Mouse (Mus musculus): ENCODE data around the gene Arhgap17. TPM values are rescaled to one million over a fixed set of nuclear protein-coding genes. Genes with fewer than 3 reads are reported as not detected.

Gene Arhgap17
- total RNA-seq (2015; ENCODE audit: low replicate concordance): 32.8 and 34.0 TPM in 2 replicates
- total RNA-seq (2017; ENCODE audit: low replicate concordance): 11.4 and 15.7 TPM in 2 replicates

DNA sequence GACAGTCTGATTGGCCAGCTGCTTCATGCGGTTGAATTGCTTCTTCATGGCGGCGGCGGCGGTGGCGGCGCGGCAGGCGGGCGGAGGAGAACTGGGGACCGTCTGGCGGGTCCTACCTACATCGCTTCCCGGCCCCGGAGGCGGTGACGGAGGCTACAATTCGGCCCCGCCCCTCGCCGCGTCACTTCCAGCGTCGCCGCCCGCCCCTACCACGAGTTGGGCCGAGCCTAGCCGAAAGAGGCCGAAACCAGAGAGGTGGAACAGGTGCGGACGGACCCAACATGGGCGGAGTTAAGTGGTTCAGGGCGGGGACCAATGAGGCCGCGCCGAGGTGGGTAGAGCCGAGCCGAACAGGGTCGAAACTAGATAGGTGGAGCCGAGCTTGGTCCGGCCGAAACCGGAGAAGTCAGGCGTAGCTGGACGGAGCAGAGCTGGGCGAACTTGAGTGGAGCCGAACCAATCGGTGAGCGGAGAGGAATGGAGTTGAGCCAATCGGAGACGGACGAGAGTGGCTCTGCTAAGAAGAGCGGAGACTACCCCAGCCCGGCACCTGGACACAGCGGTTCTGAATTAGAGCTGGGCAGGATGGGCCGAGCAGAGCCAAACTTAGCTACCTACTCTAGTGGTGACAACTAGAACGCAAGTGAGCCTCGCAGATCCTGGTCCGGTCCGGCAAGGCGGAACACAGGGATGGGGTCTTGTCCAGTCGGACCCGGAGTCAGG, at the start of gene Arhgap17, which contains the start of gene Lcmt1:
Arhgap17 (minus strand) TSS at position 157 of the 723 bp plus-strand sequence.
Lcmt1 (plus strand) TSS at position 26 of the 723 bp plus-strand sequence.
- ATAC-seq (replicated peaks; ENCODE audit: low FRiP score, poor library complexity, severe bottlenecking): peak; percentile 90

DNA sequence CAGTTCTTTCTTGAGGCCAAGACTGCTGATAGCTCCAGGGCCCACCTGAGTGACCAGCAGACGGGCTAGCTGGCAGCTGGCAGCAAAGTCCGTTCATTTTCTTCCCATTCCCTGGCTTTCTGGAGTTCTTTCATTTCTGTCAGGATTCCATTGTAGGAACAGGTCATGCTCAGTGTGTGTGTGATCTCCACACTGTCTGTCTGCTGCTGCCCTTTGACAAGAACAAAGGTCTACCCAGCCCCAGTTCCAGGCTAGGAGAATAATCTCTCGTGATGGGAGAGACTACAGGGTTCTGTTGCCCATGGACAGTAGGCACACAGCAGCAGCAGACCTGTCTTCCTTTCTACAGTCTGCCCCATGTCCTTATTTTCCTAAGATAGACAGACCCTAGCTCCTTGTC, 47.9 kb upstream of the Arhgap17 start:
- ATAC-seq (replicated peaks; ENCODE audit: low FRiP score, poor library complexity, severe bottlenecking): no peak

DNA sequence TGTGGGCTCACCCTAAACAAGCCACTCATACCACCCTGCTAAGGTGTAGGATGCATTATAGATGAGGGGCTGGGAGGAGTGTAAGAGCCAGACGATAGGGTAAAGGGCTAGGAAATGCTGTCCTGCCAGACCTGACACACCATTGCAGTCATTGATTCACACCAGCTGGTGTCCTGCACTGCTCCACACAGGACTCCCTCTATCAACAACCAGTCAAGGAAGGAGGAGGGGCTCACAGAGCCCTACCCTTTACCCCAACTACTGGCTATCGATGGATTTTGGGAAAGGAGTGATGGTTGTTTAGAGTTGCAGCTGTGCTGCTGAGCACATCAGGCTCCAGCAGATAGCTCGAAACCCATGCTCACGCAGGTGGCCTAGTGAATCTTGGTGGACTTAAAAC, 47.1 kb upstream of the Arhgap17 start:
- ATAC-seq (replicated peaks; ENCODE audit: low FRiP score, poor library complexity, severe bottlenecking): no peak

DNA sequence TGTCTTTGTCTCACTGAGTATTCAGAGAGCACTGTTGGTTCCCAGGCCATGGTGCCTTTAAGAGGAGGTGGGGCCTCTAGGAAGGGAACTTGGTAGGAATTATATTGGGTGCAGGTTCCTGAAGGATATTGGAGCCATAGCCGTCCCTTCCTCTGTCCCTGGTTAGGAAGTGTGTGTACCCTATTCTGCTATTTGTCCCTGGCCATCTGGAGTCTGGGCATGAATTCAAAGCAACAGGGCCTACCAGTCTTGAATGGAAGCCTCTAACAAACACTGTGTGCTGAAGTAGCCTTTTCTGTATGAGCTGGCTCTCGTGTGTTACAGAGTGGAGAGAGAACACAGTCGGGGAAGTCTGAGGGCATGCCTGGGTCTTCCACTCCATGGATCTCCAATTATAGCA, 42.4 kb upstream of the Arhgap17 start:
- ATAC-seq (replicated peaks; ENCODE audit: low FRiP score, poor library complexity, severe bottlenecking): no peak

DNA sequence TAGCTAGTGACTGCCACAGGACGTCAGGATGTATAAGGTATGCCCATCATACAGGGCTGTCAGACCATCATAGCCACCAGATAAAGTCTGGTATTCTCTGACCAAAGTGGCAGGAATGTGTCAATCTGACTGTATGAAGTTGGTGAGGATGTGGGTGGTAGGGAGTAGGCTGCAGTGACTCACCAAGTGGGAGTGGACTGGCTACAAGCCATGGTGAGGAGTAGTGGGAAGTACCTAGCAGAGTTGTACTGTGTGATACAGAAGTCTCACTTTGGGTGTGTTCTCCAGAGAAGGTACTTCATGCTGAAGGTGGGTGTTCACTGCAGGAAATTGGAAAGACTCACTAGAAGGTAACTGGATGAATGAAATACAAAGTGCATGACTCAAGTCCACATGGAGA, 41.4 kb upstream of the Arhgap17 start:
- no peak for ATAC-seq (replicated peaks; ENCODE audit: low FRiP score, poor library complexity, severe bottlenecking)

DNA sequence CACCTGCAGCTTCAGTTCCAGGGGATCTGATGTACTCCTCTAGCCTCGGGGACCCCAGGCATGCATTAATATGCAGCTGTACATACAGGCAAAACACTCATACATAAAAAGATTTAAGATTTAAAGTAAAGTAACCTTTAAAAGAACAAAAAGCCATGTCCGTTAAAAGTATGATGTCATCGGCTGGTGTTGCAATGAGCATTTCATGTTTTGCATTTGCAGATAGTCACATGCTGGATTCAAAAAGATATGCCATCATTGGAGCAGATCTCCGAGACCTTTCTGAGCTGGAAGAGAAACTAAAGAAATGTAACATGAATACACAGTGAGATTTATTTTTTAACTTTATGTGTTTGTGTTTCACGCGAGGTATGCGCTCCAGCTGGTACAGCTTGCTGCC, 40.8 kb upstream of the Arhgap17 start:
- no peak for ATAC-seq (replicated peaks; ENCODE audit: low FRiP score, poor library complexity, severe bottlenecking)

DNA sequence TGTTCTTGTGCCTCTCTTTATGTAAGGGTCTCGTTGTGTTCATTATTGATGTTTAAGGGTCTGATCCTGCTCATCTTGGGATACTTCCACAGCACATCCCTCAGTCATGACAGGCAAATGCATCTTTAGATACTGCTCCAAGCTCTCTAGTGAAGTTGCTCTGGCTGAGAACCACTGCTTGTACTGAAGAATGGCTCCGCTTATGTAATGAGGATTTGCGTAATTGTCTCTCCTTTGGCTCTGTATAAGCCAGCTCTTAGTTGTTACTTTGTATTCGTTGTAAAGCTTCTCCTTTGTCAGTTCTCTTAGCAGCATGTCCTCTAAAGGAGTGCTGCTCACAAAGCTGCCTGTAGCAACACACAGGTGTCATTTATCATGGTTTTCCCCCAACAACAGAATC, 37.3 kb upstream of the Arhgap17 start:
- no peak for ATAC-seq (replicated peaks; ENCODE audit: low FRiP score, poor library complexity, severe bottlenecking)

DNA sequence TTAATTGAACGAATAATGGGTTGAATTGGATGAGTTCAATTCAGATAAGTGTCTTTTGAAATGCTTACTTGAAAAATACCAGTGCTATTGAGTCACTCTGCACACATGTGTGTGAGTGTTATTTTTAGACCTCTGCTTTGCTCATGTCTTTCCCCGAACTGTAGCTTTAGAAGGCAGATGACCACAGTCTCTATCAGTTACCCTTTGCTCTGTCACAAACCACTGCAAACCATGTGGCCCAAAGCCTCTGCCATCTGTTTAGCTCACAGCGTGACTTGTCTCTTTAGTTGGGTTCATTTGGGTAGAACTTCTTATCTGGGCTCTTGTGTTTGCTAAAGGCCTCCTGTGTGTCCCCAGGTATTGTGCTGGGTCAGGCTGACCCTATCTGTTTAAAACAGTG, 35.9 kb upstream of the Arhgap17 start:
- ATAC-seq (replicated peaks; ENCODE audit: low FRiP score, poor library complexity, severe bottlenecking): no peak

DNA sequence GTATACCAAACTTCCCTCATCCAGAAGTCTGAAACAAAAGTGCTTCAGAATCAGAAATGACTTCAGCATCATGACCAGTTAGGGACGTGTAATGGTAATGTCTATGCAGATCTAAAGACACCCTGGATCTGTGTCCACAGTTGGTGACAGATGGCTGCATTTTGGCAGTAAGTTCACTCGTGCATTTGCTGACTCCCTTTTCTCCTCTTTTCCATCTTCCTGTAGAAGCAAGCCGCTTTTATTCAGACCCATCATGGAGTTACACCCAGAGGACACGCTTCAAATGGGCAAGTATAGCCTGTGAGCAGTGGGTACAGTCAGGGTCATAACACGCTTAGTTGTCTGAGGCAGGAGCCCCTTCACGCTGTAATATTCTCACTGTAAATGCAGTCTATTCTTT, 34.5 kb upstream of the Arhgap17 start:
- no peak for ATAC-seq (replicated peaks; ENCODE audit: low FRiP score, poor library complexity, severe bottlenecking)

DNA sequence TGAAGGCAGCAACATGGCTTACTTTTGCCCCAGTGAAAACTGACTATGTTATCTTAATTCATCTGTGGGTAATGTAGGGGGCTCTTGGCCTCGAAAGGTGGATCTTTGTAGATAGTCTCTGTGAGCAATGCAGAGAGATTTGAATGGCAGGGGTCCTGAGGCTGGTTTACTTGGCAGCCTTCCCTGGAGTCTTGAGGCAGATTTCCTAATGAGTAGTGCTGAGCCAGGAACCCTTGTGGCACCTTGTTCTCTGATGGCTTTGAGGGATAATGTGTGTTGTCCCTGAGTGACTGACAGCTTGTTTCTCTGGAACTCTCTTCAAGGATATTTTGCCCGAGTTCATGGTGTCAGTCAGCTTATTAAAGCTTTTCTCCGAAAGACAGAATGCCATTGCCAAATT, 31.4 kb upstream of the Arhgap17 start:
- ATAC-seq (replicated peaks; ENCODE audit: low FRiP score, poor library complexity, severe bottlenecking): no peak

DNA sequence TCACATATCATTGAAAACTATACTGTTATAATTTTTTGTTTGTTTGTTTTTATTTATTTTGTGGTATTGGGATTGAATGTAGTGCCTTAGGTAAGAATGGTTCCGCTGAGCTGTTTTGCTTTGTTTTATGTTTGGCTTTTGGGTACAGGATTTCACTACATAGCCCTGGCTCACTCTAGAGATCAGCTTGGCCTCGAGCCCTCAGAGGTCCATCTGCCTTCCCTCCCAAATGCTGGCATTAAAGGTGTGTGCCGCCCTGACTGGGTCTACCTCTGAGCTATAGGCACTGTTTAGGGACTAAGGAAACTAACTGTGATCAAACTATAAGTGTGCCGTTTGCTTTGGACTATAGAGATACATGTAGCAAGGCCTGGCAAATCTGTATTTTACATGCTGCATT, 29.6 kb upstream of the Arhgap17 start:
- no peak for ATAC-seq (replicated peaks; ENCODE audit: low FRiP score, poor library complexity, severe bottlenecking)

DNA sequence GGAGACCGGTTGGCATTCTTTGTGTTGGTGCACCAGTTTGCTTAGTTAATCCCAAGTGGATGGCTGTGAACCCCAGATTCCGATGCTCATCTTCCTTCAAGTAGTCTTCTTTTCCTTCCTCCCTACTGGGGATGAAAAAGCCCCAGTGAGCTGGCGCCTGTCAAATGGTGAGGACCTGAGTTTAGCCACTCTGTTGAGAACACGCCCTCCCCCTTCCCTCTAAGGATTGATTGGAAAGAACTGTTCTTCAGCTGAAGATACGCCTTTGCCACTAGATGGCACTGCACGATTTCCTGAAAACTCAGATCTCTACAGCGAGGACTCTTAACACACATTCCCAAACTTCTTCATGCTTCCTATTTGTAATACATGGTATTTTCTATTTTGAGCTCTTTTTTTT, 29.1 kb upstream of the Arhgap17 start:
- no peak for ATAC-seq (replicated peaks; ENCODE audit: low FRiP score, poor library complexity, severe bottlenecking)

DNA sequence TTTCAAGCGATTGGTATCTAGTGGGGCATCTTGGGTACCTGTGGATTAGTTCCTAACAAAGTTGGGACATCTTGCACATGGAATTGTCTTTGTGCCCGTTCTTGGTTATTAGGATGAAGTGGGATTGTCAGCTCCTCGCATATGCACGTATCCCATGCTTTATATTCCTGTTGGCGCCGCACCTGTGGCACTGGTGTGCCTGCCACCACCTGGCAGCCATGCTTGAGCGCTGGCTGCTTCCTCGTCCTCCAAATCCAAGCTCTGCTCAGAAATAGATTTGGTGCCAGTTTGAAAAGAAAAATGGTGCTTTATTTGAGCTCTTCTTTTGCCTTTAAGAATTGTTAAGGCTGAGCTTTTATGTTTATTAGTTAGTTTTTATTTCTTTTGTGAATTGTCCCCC, 28.2 kb upstream of the Arhgap17 start:
- ATAC-seq (replicated peaks; ENCODE audit: low FRiP score, poor library complexity, severe bottlenecking): no peak

DNA sequence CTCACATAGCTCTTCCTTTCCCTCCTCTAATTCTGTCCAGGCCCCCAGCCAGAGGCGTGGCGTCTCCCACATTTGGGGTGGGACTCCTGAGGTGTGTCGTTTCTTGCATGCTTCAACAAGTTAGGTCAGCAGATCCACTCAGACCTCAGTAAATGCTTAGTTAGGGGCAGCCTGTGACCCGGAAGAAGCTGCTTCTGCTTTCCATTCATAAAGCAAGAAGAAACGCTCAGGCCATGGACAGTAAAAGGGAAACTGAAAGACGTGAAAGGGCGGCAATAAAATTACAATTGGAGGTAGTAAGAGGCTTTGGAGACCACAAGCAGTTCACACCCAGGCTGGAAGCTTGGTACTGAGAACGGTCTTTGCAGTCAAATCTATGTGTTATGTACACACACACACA, 27.7 kb upstream of the Arhgap17 start:
- ATAC-seq (replicated peaks; ENCODE audit: low FRiP score, poor library complexity, severe bottlenecking): no peak

DNA sequence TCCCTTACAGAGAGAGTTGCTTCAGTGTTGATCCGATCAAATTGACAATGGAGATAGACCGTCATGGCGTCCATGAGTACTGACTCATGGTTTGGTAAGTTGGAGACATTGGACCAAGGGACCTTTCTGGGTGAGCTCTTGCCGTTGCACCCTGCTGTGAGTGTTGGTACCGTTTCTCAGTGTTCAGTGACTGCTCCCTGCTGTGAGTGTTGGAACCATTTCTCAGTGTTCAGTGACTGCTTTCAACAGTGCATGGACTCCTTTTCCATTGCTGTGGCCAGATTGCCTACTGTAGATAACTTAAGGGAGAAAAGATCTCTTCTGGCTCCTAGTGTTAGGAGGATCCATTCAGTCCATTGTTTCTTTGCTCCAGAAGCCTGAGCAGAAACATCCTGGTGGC, 27.2 kb upstream of the Arhgap17 start:
- ATAC-seq (replicated peaks; ENCODE audit: low FRiP score, poor library complexity, severe bottlenecking): no peak

DNA sequence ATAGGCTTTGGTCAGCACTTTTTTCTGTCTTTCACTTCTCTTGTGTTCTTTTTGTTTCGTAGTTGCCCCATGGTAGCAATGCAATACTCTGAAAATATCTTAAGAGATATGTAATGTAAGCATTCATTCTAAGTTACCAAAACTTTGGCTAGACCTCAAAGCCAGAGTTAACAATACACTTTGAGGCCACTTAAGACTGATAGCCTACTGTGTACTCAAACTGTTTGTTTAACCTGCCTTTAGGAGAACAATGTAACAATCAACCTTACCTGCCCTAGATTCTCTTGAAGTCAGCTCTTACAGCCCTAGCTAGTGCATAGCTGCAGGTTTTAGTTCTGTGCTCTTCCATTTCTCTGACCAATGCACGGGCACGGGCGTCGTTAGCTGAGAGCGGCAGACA, 24.6 kb upstream of the Arhgap17 start:
- ATAC-seq (replicated peaks; ENCODE audit: low FRiP score, poor library complexity, severe bottlenecking): no peak

DNA sequence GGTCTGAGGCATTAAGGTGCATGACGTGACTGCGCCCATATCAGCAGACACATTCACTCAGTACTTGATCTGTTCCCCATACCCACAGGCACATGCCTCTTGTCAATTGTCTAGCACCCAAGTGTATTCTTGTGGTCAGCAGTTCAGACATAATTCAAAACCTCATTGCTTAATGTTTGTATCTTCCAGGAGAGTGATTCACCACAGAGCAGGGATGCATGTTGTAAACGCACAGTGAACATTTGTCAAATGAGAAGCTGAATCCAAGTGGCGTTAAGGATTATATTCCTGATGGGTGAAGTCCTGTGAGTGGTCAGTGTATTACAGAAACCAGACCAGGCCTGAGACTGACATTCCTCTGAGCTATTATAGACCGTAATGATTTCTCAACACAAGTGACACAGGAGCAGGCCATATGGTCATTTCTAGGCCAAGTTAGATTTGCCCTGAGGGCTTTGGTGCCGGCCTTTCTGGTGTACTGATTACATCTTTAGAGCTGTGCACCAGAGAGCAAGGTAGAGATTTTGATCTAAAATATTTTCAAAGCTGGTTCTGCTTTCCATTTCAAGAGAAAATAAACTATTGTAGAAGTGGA, 20.1 kb upstream of the Arhgap17 start:
- ATAC-seq (replicated peaks; ENCODE audit: low FRiP score, poor library complexity, severe bottlenecking): no peak

DNA sequence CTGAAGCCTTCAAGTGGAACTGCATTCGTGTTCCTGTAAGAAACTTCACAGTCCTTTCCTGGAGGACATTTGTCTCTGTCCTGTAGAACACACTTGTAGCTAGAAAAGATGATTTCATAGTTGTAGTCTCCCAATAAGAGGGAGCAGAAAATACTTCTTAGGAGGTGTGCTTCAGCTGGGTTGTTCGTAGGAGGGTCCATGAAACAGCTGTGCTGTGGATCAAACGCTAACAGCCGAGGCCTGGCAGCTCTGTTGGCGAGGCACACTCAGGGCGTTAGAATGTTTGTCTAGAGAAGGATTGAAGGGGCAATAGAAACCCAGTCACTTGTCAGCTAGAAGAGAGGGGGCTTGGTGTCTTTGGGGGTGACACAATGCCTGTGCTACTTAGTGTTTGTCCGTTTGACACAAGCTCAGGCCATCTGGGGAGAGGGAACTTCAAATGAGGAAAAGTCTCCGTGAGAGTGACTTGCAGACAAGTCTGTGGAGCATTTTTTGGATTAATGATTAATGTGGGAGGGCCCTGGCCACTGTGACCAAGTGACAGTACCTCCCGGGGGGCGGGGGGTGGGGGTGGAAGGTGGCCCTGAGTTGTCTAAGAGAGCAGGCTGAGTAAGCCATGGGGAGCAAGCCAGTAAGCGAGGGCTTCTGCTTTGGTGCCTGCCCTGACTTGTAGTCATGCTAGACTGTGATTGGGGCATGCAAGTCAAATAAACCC, 16.1 kb upstream of the Arhgap17 start:
- ATAC-seq (replicated peaks; ENCODE audit: low FRiP score, poor library complexity, severe bottlenecking): no peak

DNA sequence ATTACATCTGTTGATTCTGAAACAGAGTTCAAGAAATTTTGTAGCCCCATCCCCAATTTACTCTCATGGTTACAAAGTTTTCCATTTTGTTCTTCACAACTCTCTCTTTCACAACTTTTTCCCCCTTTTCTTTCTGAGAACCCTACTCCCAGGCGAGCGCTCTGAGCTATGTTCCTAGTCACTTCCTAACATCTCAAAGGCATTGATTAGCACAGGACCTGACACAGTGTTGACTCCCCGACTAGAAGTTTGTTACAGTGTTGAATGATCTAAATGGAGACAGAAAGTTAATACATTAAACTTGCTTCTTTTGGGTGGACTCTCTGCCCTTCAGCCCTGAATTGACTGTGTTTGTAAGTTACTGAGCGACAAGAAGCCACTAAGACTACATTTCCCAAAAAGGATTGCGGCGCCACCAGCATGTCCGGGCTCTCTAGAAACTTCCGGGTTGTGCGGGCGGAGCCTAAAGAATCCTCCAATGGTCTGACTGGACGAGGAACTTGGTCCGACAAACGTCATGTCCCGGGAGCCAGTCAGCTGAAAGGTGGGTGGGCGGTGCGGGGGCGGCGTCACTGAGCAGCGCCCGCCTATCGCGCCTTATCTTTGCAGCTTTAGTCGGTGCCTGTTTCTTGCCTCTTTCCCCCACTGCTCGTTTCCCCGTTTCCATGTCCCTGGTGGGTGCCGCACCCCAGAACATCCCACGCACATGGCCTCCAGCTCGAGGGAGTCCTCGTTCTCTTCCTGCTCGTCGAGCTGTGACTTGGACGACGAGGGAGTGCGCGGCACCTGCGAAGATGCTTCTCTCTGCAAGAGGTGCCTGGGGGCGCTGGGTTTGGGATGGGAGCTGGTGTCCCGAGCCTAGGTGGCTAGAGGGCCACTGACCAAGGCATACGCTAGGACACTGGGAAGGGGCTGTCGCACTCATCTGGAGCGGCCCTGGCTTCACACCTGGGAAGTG, 8.0 kb upstream of the Arhgap17 start:
- ATAC-seq (replicated peaks; ENCODE audit: low FRiP score, poor library complexity, severe bottlenecking): peak; percentile 99

DNA sequence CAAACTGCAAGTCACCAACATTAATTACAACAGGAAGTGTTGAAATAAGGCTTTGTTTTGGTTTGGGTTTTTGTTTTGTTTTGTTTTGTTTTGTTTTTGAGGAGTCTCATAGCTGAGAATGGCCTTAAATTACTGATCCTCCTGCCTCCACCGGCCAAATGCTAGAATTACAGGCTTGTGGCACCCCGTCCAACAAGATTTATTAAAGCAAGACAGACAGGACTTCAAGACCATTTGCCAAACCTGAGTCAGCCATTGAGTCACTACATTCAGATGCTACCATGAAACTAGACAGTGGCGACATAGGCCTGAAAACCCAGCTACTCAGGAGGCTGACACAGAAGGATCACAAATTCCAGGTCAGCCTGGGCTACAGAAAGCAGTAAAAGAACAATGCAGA, 1.8 kb upstream of the Arhgap17 start:
- no peak for ATAC-seq (replicated peaks; ENCODE audit: low FRiP score, poor library complexity, severe bottlenecking)
